Mouse (Mus musculus) E14TG2a.4 (cell line): Measurements from ENCODE around the gene Unc80.

Source experiments
- CTCF ChIP-seq: conservative IDR thresholded peaks from 2 replicates; pipeline ENCODE4 v1.5.1; 2014; ENCODE audit warnings: low read length
- NANOG ChIP-seq: IDR thresholded peaks from 2 replicates; pipeline ENCODE4 v1.6.1; 2014; ENCODE audit warnings: borderline replicate concordance, low read length, mixed read lengths
- POU5F1 ChIP-seq: IDR thresholded peaks from 2 replicates; pipeline ENCODE4 v1.6.1; 2014; ENCODE audit warnings: low read length, borderline replicate concordance

- no peak for TF ChIP-seq CTCF
- TF ChIP-seq POU5F1 = no peak
- TF ChIP-seq NANOG = no peak
Observed at GRCm38 (mm10) chr1:66456580-66456979, 11.6 kb upstream of the Unc80 start.
